Mouse (Mus musculus) cerebellum, adult 2 months (tissue): ENCODE measurements at regions not wholly inside any gene's neighbourhood (a gene's known extent, or its start where the extent isn't known, plus 50 kb on each side); places are given as distances from the start of the nearest gene placed in this dataset.

Experiments
- DNase-seq, 2 experiments: peaks; one replicate each; pipeline ENCODE4 v3.0.0; 2021
- H3K27ac ChIP-seq: fragments of 200-500 bp; 2 replicates; pipeline ENCODE4 v1.5.1; 2012; ENCODE audit warnings: low read length, control low read depth, inconsistent platforms; ENCODE audit not compliant: insufficient read depth
- H3K27me3 ChIP-seq: fragments of 200-500 bp; 2 replicates; pipeline ENCODE4 v1.6.1; 2012; ENCODE audit warnings: inconsistent platforms, mild to moderate bottlenecking, low read length, moderate library complexity; ENCODE audit not compliant: control insufficient read depth, insufficient read depth
- H3K4me1 ChIP-seq: fragments of 200-500 bp; 2 replicates; pipeline ENCODE4 v1.6.1; 2011; ENCODE audit warnings: low read length; ENCODE audit not compliant: control insufficient read depth, insufficient read depth
- H3K4me3 ChIP-seq: fragments of 200-500 bp; replicated peaks from 2 replicates; pipeline ENCODE3; 2011; ENCODE audit warnings: mild to moderate bottlenecking, low read depth, low read length, control low read depth; ENCODE audit not compliant: insufficient read depth
- CTCF ChIP-seq: fragments of 200-500 bp; IDR thresholded peaks from 2 replicates; pipeline ENCODE4 v1.5.1; 2011; ENCODE audit warnings: low read depth, mild to moderate bottlenecking, control low read depth, low read length, moderate library complexity, borderline replicate concordance; ENCODE audit not compliant: insufficient read depth
- POLR2A ChIP-seq: fragments of 200-500 bp; IDR thresholded peaks from 2 replicates; pipeline ENCODE4 v1.6.1; 2011; ENCODE audit warnings: low read length, control low read depth, borderline replicate concordance; ENCODE audit not compliant: insufficient read depth
- WGBS: fragments of 180-500 bp; shearing (Covaris S2); methylation state at CpG from one replicate; pipeline ENCODE4 v1.1.7; 2018; 5-methylcytosine and 5-hydroxymethylcytosine counted together

DNA sequence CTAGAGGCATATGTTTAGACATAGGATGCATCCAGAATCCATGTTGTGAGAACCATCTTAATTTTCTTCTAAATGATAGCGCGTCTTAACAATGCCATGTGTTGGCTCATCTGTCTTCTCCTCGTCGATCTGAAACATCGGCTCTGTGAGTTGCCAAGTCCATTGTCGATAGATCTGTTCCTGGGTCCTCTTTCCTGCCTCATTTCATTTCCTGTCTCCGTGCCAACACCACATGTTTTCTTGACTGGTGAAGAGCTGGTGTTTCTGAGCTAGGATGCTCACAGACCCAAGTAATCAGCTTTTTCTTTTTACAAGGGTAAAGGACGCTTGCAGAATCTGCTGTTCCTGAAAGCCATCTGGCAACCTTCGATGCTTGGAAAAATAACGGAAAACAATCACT lies 79.5 kb upstream of the 2410004P03Rik start:
- no peak overlapping the region for H3K4me3 ChIP-seq
- H3K27me3 ChIP-seq = no peaks in the 10 kb centered on the region
- H3K27ac ChIP-seq = no peak overlapping the region
- TF ChIP-seq CTCF (no peak), POLR2A (no peak)
- WGBS = 7% methylated on average over 10 of the region's 10 CpGs
- DNase-seq = no peak
- H3K4me1 ChIP-seq = no peaks in the 10 kb centered on the region

DNA sequence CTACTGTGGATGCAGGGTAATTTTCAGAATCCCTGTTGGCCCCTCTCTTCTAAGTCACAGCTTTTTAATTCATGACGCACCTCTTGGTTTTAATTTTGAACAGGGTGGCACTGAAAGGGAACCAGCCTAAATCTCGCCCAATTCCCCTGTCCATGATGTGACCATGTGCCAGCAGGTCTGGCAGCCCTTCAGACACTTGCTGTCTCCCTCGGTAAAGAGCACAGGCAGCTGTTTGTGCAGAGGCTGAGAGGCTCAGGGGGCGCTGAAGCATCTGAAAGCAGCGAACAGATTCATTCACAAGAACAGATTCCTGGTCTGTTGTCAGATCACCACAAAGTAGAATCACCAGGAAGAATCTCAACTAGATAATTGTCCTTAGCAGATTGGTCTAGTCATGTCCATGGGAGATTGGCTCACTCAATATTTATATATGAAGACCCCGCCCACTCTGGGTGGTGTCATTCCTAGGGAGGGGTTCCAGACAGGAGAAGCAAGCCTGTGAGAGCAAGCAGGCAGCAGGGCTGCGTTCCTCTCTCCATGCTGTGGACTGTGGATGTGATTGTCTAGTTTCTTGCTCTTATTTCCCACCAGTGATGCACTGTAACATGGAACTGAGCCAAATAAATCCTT lies 78.3 kb upstream of the 2410004P03Rik start:
- Histone ChIP-seq H3K4me3 (no peak overlapping the region), H3K4me1 (no peaks in the 10 kb centered on the region), H3K27ac (no peak overlapping the region), H3K27me3 (no peaks in the 10 kb centered on the region)
- TF ChIP-seq POLR2A = no peak
- TF ChIP-seq CTCF = no peak
- 21% methylated on average over 7 of the region's 7 CpGs for WGBS
- no peak for DNase-seq

DNA sequence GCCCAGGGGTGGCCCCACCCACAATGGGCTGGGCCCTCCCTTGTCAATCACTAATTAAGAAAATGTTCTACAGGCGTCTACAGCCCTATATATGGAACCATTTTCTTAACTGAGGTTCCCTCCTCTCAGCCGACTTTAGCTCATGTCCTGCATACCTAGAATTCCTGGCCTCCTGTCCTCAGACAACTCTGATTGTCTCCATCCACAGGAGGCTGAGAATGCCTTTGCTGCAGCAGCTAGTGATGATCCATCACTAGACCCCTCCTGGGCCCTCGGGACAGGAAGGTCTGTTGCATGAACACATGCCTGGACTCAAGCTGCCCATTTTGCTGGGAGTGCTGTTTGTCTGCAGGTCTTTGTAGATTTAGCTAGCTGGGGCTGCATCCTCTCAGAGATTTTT lies 75.9 kb upstream of the 2410004P03Rik start:
- no peak for DNase-seq
- Histone ChIP-seq H3K4me1 (no peaks in the 10 kb centered on the region), H3K27me3 (no peaks in the 10 kb centered on the region), H3K27ac (no peak overlapping the region), H3K4me3 (no peak overlapping the region)
- 52% methylated on average over 3 of the region's 3 CpGs for WGBS
- TF ChIP-seq CTCF (no peak), POLR2A (no peak)

DNA sequence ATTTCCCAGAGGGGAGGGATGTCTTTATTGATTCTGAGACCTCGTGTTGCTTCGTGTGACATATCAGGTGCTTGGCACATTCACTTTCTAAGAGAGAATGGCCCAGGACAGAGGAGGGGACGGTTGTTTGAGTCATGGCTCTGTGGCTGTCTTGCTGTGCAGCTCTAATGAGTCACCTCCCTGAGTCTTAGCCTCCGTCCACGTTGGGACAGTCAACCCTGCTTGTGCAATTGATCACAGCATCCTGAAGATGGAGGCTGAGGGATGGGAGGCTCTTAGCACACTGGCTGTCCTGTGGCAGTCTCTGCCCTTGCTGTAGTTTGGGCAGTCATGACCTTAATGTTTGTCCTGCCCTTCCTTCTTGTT lies 73.7 kb upstream of the 2410004P03Rik start:
- 71% methylated on average over 5 of the region's 5 CpGs for WGBS
- no peak overlapping the region for H3K27ac ChIP-seq
- no peak overlapping the region for H3K4me3 ChIP-seq
- H3K27me3 ChIP-seq = no peaks in the 10 kb centered on the region; the same call in 1 of the 2 replicates
- no peak for TF ChIP-seq CTCF
- TF ChIP-seq POLR2A = no peak
- H3K4me1 ChIP-seq = no peaks in the 10 kb centered on the region
- DNase-seq = no peak

DNA sequence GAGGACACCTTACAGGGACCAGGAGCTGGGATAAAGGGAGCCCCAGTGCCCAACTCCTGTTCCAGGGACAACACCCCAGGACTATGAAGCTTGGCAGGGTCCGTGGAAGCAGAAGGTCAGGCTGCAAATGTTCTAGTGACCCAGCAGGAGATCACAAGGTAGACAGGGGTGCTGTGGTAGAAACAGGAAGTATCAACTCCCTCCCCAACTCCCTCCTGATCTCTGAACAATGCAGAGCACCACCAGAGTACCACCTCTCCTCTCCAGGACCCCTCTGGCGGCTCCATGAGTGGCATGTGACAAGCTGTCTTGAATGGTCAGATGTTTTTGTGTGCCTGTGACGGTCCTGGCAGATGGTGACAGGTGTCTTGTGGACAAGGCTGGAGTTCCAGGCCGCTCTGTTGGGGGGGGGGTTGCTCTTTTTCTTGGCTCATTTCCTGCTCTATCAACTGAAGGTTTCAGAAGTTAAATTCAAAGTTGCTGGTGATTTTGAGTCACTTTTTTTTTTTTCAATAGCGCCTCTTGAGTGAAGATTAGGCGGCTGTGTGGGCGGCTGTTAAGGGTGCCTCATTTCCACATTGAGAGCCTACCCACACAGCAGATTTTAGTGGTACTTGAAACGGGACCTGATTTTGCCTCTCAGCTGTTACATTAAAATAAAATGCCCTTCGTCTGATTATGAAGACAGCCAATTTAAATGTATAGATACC lies 73.1 kb upstream of the 2410004P03Rik start:
- WGBS = 57% methylated on average over 9 of the region's 9 CpGs
- no peak for DNase-seq
- no peak overlapping the region for H3K4me3 ChIP-seq
- no peak overlapping the region for H3K27ac ChIP-seq
- no peaks in the 10 kb centered on the region for H3K4me1 ChIP-seq
- H3K27me3 ChIP-seq = no peaks in the 10 kb centered on the region; the same call in 1 of the 2 replicates
- TF ChIP-seq POLR2A (no peak), CTCF (no peak)

DNA sequence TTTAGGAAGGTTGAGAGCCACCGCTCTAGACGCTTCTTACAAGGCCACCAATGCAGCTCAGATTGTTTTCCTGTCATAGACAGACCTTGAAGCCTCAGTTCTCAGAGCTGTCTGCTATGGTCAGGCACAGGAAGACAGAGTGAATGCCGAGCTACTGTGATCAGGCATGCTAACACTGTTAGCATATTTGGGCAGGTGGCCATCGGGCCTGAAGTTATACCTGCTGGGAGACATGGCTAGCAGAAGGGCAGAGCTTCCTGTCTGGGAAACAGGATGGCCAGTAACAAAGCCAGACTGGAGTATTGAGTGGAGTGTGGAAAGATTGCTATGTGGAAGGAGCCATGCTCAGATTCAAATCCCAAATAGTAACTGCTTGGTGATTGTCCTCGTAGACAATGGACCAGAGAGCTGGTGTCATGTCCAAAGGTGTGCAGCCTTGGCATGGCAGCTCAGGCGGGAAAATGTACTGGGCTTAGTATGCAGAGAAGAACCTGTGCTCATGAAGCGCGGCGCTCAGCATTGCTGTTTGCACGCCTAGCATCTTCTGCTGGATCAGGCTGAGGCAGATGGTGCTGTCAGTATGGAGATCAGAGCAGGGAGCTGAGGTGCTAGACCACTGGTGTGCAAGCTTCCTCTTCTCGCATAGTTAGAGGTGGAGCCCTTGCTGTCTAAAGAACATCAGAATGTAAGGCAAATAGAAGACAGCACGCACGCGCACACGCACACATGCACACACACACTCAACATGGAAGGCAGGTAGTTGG lies 60.3 kb upstream of the 2410004P03Rik start:
- H3K4me3 ChIP-seq = no peak overlapping the region
- TF ChIP-seq CTCF = no peak
- no peak overlapping the region for H3K27ac ChIP-seq
- 60% methylated on average over 15 of the region's 15 CpGs for WGBS
- no peaks in the 10 kb centered on the region for H3K27me3 ChIP-seq
- DNase-seq = peak; percentile 16
- peaks cover 3% of the 10 kb centered on the region; the same call in 1 of the 2 replicates for H3K4me1 ChIP-seq

DNA sequence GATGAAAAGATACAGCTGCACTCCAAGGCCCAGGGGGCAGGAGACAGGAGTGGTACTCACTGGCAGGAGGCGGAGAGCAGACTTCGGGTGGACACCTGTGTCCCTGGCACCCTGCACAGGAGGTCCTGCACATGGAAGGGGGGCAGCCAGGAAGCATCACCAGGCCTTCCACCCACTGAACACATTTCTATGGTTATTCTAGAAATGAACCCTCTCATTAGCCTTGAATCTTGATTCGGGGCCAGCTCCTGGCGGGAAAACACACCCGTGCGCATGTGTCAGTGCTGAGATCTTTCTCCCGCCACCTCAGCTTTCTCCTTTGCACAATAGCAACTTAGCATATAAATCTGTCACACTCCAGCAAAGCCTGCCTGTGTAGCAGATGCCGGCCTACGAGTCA lies 58.3 kb upstream of the 2410004P03Rik start:
- WGBS = 25% methylated on average over 9 of the region's 9 CpGs
- Histone ChIP-seq H3K27me3 (no peaks in the 10 kb centered on the region), H3K27ac (no peak overlapping the region), H3K4me3 (no peak overlapping the region), H3K4me1 (peaks cover 3% of the 10 kb centered on the region; the same call in 1 of the 2 replicates)
- DNase-seq = no peak
- TF ChIP-seq POLR2A = no peak
- no peak for TF ChIP-seq CTCF
